Mouse (Mus musculus) MEL (cell line): Measurements from ENCODE around the gene Zfyve26. TPM values are rescaled to one million over a fixed set of nuclear protein-coding genes. Genes with fewer than 3 reads are reported as not detected.

Experiments used
- DNase-seq: peaks from one replicate; pipeline ENCODE4 v3.0.0; 2011; ENCODE audit warnings: low read depth, low spot score
- H3K27ac ChIP-seq: 2 replicates; pipeline ENCODE4 v1.5.1; 2012; ENCODE audit warnings: low read depth, mild to moderate bottlenecking, control low read depth, low read length, moderate library complexity; ENCODE audit not compliant: control insufficient read depth
- H3K27me3 ChIP-seq, 2 experiments: fragments of 150-350 bp in 1 of 2; sonication (generic) in 1 of 2; 2 replicates each; pipeline ENCODE4 v1.6.1; 2012; ENCODE audit warnings: low read length in 2 of 2, mild to moderate bottlenecking in 2 of 2, improper control_type of control experiment in 1 of 2, moderate library complexity in 1 of 2; ENCODE audit not compliant: insufficient read depth in 2 of 2, control insufficient read depth in 1 of 2
- H3K36me3 ChIP-seq, 2 experiments: 2 replicates each; pipeline ENCODE4 v1.6.1; 2012 to 2014; ENCODE audit warnings: low read length in 2 of 2, improper control_type of control experiment in 1 of 2, inconsistent platforms in 1 of 2, mild to moderate bottlenecking in 1 of 2; ENCODE audit not compliant: insufficient read depth in 2 of 2, control insufficient read depth in 1 of 2
- H3K4me1 ChIP-seq, 2 experiments: fragments of 150-350 bp in 1 of 2; sonication (generic) in 1 of 2; 2 replicates each; pipeline ENCODE4 v1.6.1; 2012; ENCODE audit warnings: low read length in 2 of 2, improper control_type of control experiment in 1 of 2, mild to moderate bottlenecking in 1 of 2; ENCODE audit not compliant: insufficient read depth in 2 of 2, control insufficient read depth in 1 of 2
- H3K4me3 ChIP-seq, 2 experiments: fragments of 150-350 bp in 1 of 2; sonication (generic) in 1 of 2; 2 replicates each; pipeline ENCODE4 v1.5.1; 2012; ENCODE audit warnings: low read depth in 2 of 2, low read length in 2 of 2, mild to moderate bottlenecking in 2 of 2, moderate library complexity in 2 of 2, control low read depth in 1 of 2, improper control_type of control experiment in 1 of 2; ENCODE audit not compliant: control insufficient read depth in 1 of 2, insufficient read depth in 1 of 2
- H3K79me2 ChIP-seq: 2 replicates; pipeline ENCODE4 v1.6.1; 2012; ENCODE audit warnings: mild to moderate bottlenecking, low read length, moderate library complexity; ENCODE audit not compliant: control insufficient read depth, poor library complexity, insufficient read depth
- H3K9ac ChIP-seq: 2 replicates; pipeline ENCODE4 v1.6.1; 2012; ENCODE audit warnings: low read depth, mild to moderate bottlenecking, control low read depth, low read length, moderate library complexity; ENCODE audit not compliant: control insufficient read depth, poor library complexity, severe bottlenecking
- H3K9me3 ChIP-seq: fragments of 150-350 bp; sonication (generic); replicated peaks from 2 replicates; pipeline ENCODE4 v1.6.1; 2012; ENCODE audit warnings: mild to moderate bottlenecking, low read length, improper control_type of control experiment, moderate library complexity; ENCODE audit not compliant: insufficient read depth
- BHLHE40 ChIP-seq: IDR thresholded peaks from 2 replicates; pipeline ENCODE4 v1.6.1; 2012; ENCODE audit warnings: low read depth, mild to moderate bottlenecking, inconsistent platforms, low read length, improper control_type of control experiment, borderline replicate concordance
- CHD2 ChIP-seq: IDR thresholded peaks from 2 replicates; pipeline ENCODE4 v1.6.1; 2011; ENCODE audit warnings: low read length, improper control_type of control experiment
- EP300 ChIP-seq, 2 experiments: IDR thresholded peaks; 2 replicates each; pipeline ENCODE4 v1.6.1; 2011; ENCODE audit warnings: improper control_type of control experiment in 2 of 2, low read length in 2 of 2, low read depth in 1 of 2, mild to moderate bottlenecking in 1 of 2
- GATA1 ChIP-seq: IDR thresholded peaks from 2 replicates; pipeline ENCODE4 v1.6.1; 2011; ENCODE audit warnings: low read depth, low read length, improper control_type of control experiment
- JUND ChIP-seq: IDR thresholded peaks from 2 replicates; pipeline ENCODE4 v1.6.1; 2011; ENCODE audit warnings: low read depth, mild to moderate bottlenecking, improper control_type of control experiment, low read length
- KAT2A ChIP-seq: conservative IDR thresholded peaks from 2 replicates; pipeline ENCODE4 v1.6.1; 2012; ENCODE audit warnings: low read depth, low read length, improper control_type of control experiment, inconsistent platforms
- MAFK ChIP-seq: IDR thresholded peaks from 2 replicates; pipeline ENCODE4 v1.6.1; 2011; ENCODE audit warnings: low read depth, mild to moderate bottlenecking, low read length, improper control_type of control experiment, borderline replicate concordance
- MAZ ChIP-seq: IDR thresholded peaks from 2 replicates; pipeline ENCODE4 v1.6.1; 2012; ENCODE audit warnings: low read depth, mild to moderate bottlenecking, inconsistent platforms, low read length, improper control_type of control experiment
- NRF1 ChIP-seq: IDR thresholded peaks from 2 replicates; pipeline ENCODE4 v1.6.1; 2014; ENCODE audit warnings: low read depth, mild to moderate bottlenecking, inconsistent platforms, low read length, improper control_type of control experiment, moderate library complexity; ENCODE audit not compliant: poor library complexity, insufficient read depth, severe bottlenecking
- POLR2AphosphoS5 ChIP-seq: IDR thresholded peaks from 2 replicates; pipeline ENCODE4 v1.6.1; 2012; ENCODE audit warnings: low read depth, borderline replicate concordance, mild to moderate bottlenecking, inconsistent platforms, low read length, moderate library complexity, mixed read lengths
- RCOR1 ChIP-seq: IDR thresholded peaks from 2 replicates; pipeline ENCODE4 v1.6.1; 2012; ENCODE audit warnings: low read depth, mild to moderate bottlenecking, inconsistent platforms, low read length, improper control_type of control experiment
- SIN3A ChIP-seq: IDR thresholded peaks from 2 replicates; pipeline ENCODE4 v1.6.1; 2012; ENCODE audit warnings: low read length, improper control_type of control experiment, inconsistent platforms
- UBTF ChIP-seq: IDR thresholded peaks from 2 replicates; pipeline ENCODE4 v1.6.1; 2012; ENCODE audit warnings: low read depth, mild to moderate bottlenecking, inconsistent platforms, low read length, improper control_type of control experiment, moderate library complexity, borderline replicate concordance; ENCODE audit not compliant: insufficient read depth
- USF1 ChIP-seq: IDR thresholded peaks from 2 replicates; pipeline ENCODE4 v1.6.1; 2014; ENCODE audit warnings: low read depth, mild to moderate bottlenecking, inconsistent platforms, low read length, improper control_type of control experiment, moderate library complexity
- ZC3H11A ChIP-seq: IDR thresholded peaks from 2 replicates; pipeline ENCODE4 v1.6.1; 2012; ENCODE audit warnings: low read depth, mild to moderate bottlenecking, inconsistent platforms, low read length, improper control_type of control experiment
- ZMIZ1 ChIP-seq: IDR thresholded peaks from 2 replicates; pipeline ENCODE4 v1.6.1; 2012; ENCODE audit warnings: low read depth, mild to moderate bottlenecking, inconsistent platforms, low read length, improper control_type of control experiment, moderate library complexity
- ZNF384 ChIP-seq: IDR thresholded peaks from 2 replicates; pipeline ENCODE4 v1.6.1; 2012; ENCODE audit warnings: low read depth, mild to moderate bottlenecking, inconsistent platforms, low read length, improper control_type of control experiment
- polyA plus RNA-seq, 2 experiments: library from polyadenylated mRNA; stranded (reverse) in 1 of 2; unstranded in 1 of 2; fragments of >175 nt in 1 of 2; fragments of >200 nt in 1 of 2; gene quantifications; 2 replicates each; pipeline versions ENCODE4 v1.2.1 to v1.2.4; 2012; ENCODE audit warnings: low replicate concordance in 2 of 2, low read depth in 1 of 2; ENCODE audit not compliant: insufficient read length in 2 of 2, insufficient read depth in 1 of 2, missing spikeins in 1 of 2
- total RNA-seq: library from RNA; depleted of rRNA; stranded (reverse); fragments of 300-350 nt; gene quantifications from 2 replicates; pipeline ENCODE4 v1.2.3, GENCODE M21; 2012

Gene Zfyve26
- total and polyA plus RNA-seq, 3 experiments: 7.2 to 110 (median 16.2) TPM

DNA sequence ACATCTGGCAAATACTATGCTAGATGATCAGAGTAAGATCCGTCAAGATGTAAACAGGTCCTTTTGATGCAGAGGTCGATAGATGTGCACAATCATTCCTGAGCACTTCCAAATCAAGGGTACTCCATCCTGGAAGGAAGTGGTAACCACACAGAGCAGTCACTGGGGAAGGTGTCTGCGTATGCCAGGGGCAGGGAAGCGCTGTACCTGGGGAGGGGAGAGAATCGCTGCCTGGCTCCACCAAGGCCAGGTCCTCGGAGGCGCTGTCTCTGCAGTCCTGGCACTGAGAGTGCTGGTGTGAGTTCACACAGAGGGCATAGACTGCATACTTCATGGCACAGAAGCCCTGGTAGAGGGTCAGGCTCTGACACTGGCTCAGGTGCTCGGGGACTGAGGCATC lies 13.5 kb downstream of the Zfyve26 start:
- Histone ChIP-seq H3K79me2 (no peaks in the 10 kb centered on the region), H3K9me3 (no peaks in the 10 kb centered on the region), H3K4me1 (no peaks in the 10 kb centered on the region), H3K27me3 (no peaks in the 10 kb centered on the region), H3K27ac (no peak overlapping the region), H3K36me3 (no peaks in the 10 kb centered on the region; a peak in 2 of 4 replicates), H3K4me3 (no peak overlapping the region), H3K9ac (no peak overlapping the region)
- no peak for TF ChIP-seq ZNF384
- TF ChIP-seq BHLHE40: no peak
- TF ChIP-seq MAFK: no peak
- TF ChIP-seq MAZ: no peak
- no peak for TF ChIP-seq POLR2AphosphoS5
- TF ChIP-seq NRF1: no peak
- no peak for TF ChIP-seq ZC3H11A
- no peak for DNase-seq

- DNase-seq: no peak
- Histone ChIP-seq H3K4me3 (no peak overlapping the region), H3K4me1 (no peaks in the 10 kb centered on the region), H3K79me2 (no peaks in the 10 kb centered on the region), H3K36me3 (no peaks in the 10 kb centered on the region; a peak in 1 of 4 replicates), H3K9me3 (no peaks in the 10 kb centered on the region), H3K27me3 (no peaks in the 10 kb centered on the region), H3K9ac (no peak overlapping the region)
- TF ChIP-seq SIN3A (no peak), ZMIZ1 (no peak), EP300 (IDR thresholded peaks at IDR 0.05; ENCODE audit: low read depth in 1 of 2, low read length in 2 of 2) (no peak), USF1 (no peak), KAT2A (no peak)
- TF ChIP-seq, all 39 proteins: peak for 0
- H3K27ac ChIP-seq: no peak overlapping the region
These were observed 16.5 kb downstream of the Zfyve26 start for GRCm38 (mm10) chr12:79279513-79280115.

- H3K27me3 ChIP-seq: no peaks in the 10 kb centered on the region
- H3K79me2 ChIP-seq: no peaks in the 10 kb centered on the region
- H3K9ac ChIP-seq: no peak overlapping the region
- no peak overlapping the region for H3K4me3 ChIP-seq
- no peak overlapping the region for H3K27ac ChIP-seq
- no peaks in the 10 kb centered on the region for H3K4me1 ChIP-seq
- no peaks in the 10 kb centered on the region for H3K9me3 ChIP-seq
- DNase-seq: no peak
- TF ChIP-seq CHD2 (no peak), JUND (no peak), GATA1 (no peak), POLR2AphosphoS5 (no peak), KAT2A (no peak), UBTF (no peak), RCOR1 (no peak), EP300 (IDR thresholded peaks at IDR 0.05; ENCODE audit: low read depth in 1 of 2, low read length in 2 of 2) (no peak)
- H3K36me3 ChIP-seq: peaks cover 0 to 2% of the 10 kb centered on the region in 2 experiments; a peak in 2 of 4 replicates
These were observed 23.5 kb downstream of the Zfyve26 start for GRCm38 (mm10) chr12:79272604-79273003.
